Mouse (Mus musculus): ENCODE measurements around the gene Ptpn21.
A peak's percentile ranks its signal among the peaks of the same experiment; 100 is the strongest.

Gene Ptpn21

DNA sequence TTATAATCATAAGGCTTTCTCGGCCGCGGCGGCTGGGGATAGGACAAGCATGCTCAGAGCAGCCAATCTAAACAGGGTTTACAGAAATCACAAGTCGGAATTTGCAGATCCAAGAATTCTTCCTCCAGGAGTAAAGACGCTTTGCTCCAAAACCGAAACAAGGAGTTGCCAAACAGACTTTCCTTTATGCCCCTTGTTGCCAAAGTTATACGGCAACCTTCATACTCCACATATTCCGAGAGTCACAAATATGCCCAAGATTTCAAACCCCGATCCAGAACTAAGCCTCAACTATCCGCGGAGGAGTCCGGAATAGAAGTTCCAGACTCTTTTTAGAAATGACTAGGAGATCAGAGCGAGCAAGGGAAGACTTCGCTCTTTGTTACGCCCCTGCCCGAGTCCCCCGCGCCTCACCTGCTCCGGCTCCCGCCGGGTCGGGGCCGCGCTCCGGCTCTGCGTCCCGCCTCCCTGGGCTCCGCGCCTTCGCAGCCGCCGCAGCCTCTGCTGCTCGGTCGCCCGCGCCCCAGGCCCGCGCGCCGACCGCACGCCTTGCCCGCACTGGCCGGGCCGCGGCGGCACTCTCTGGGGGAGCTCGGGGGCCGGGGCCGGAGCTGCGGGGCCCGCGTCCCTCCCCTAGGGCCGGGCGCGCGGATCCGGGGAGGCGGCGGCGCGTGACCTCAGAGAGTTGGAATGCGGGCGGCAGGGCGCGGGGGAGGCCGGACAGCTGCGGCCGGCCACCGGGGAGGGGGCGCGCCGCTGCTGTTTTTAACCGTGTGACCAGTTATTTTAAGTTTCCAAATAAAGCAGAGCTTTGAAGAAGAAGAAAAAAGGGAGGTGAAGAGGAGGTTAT lies at the start of gene Ptpn21:
TSS of gene Ptpn21 (minus strand) at position 455 of the 850 bp plus-strand sequence.
- DNase-seq: peak; percentile 26

DNA sequence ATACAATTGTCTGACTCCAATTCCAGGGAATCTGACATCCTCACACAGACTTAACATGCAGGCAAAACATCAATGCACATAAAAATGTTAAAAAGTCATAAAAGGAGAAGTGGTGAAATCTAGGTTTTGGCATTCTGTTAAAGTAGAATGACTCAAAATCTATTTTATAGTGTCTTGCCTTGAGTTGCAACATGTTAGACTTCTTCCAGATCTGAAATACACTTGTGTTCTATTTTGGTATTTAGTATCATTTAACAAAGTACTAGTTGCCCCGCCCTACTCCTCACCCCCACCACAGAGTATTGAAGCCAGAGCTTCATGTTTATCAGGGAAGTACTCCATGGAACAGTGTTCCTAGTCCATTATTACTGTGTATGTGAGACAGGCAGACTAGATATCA lies 47.0 kb upstream of the Ptpn21 start:
- no peak for DNase-seq

DNA sequence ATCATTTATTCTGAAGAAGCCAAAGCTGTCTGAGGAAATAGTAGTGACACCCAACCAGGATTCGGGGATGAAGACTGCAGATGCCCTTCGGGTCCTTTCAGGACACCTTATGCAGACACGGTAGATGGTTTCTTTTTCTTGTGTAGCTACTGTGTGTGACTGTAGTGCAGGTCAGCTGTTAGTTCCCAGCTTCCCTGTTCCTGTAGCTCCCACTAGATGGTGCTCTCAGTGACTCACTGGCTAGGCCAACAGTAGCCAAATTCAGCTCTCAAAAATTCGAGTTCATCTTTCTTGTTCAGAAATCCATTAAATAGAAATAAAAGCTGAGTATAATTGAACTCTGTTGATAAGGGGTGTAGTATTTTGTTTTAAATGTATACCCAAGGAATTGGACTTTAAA lies 41.9 kb upstream of the Ptpn21 start:
- DNase-seq: peak; percentile 28

DNA sequence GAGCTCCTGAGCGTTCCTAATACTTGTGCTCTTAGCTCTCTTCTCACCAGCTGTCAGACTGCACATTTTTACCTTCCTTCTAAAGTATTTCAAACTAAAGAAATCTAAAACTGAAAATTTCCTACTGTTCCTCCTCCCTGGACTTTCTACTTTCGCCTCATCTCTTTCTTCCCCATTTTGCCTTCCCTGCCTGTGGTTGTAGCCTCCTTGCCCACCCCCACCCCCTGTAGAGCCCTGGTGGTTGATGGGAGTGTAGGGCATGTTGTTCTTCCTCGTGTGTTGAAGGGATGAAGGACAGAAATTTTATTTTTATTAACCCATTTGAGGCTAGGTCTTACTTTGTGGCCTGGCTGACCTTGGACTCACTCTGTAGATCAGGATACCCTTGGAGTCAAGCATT lies 40.3 kb upstream of the Ptpn21 start:
- DNase-seq: no peak

DNA sequence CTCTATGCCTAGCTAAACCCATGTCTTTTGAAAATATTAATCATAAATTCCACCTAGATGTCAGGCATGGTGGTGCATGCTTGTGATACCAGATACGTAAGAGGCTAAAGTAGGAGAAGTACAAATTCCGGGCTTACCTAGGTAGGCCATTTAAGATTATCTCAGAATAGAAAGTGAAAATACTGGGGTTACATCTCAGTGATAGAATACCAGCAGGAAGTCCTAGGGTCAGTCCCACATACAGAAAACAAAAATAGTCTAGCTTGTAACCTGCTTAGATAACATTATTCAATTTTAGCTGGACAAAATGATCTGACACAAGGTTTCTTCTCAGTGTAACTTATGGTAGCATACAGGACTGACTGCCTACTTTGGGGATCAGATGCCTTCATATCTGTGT lies 29.0 kb upstream of the Ptpn21 start:
- no peak for DNase-seq

DNA sequence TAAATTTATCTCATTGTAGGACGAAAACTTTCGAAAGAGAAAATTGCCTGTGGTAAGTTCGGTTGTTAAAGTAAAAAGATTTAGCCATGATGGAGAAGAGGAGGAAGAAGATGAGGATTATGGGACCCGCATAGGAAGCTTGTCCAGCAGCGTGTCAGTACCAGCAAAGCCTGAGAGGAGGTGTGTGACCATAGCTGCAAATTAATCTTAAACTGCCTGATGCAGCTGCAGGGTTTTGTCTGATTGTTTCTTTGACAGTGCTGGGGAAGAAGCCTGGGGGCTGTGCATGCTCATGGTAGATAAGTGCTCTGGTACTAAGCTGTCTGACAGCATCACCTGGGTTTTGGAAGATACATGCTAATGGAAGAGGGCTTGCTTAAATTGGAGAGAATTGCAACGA lies 22.5 kb upstream of the Ptpn21 start:
- DNase-seq: no peak

DNA sequence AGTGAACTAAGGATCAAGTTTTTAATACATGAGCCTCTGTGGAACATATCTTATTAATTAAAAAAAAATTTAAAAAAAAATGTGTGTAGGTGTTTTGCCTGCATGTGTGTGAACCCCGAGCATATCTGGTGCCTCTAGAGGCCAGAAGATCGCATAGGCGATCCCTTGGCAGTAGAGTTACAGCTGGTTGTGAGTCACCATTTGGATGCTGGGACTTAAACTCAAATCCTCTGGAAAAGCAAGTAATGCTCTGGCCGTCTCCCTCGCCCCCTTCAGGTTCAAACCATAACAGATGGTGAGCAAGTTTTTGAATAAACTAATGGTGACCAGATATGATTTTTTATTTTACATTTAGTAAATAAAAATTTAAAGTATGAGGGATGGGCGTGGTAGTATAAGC lies 20.4 kb upstream of the Ptpn21 start:
- no peak for DNase-seq

DNA sequence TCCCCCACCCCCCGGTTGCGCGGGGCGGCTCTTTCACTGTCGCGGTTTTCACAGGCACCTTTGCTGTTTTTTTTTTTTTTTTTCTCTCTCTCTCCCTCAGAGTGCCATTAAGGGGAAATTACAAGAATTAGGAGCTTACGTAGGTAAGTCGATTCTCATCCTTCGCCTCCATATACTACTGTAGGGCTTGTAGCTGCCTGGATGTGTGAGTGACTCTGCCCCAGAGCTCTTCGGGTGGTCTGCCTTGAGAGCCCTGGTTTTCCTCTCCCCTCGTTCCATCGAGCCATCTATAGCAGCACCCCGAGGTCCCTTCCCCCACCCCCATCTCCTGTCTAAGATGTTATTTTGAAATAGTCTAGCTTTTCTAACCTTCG lies 10.2 kb upstream of the Ptpn21 start:
- no peak for DNase-seq

DNA sequence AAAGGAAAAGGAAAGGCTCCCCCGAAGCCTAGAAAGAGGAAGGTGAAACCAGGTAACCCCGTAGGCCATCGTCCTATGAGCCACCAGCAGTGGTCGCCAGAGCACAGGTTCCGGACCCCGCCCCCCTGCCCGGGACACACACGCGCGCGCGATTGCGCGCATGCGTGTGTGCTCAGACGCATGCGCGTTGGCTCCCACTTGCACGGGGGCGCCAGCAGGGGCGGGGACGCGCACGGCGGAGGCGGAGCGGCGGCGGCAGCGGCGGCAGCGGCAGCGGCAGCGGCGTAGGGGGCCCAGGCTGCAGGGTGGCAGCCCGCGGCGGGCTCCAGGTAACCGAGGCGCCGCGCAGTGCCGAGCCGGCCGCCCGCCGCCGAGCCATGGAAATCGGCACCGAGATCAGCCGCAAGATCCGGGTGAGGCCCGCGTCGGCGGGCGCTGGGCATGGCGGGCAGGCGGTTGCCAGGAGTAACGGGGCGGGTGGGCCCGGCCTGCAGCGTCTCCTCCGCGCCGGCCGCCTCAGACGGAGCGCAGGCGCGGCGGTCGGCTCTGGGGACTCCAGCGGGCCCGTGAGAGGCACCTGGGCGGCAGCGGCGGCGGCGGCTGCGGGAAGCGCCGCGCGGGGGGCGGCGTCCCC lies 9.7 kb upstream of the Ptpn21 start, which contains the start of gene Zc3h14:
TSS of gene Zc3h14 (plus strand) at position 219 of the 634 bp plus-strand sequence.
- DNase-seq: peak; percentile 92

DNA sequence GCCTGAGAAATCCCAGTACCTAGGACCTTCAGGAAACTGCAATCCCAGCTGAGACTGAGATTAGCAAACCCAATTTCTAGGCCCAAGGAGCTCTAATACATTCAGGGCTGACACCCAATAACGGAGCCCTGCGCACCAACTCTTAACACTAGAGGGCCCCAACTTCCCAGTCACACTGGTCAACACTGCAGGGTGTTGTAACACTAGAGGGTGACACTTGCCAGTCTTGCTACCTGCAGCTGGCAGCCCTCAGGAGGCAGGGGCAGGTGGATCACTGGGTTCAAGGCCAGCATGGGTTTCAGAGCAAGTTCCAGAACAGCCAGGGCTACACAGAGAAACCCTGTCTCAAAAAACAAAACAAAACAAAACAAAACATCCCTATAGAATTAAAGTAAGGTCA lies 8.9 kb upstream of the Ptpn21 start:
- DNase-seq: no peak

DNA sequence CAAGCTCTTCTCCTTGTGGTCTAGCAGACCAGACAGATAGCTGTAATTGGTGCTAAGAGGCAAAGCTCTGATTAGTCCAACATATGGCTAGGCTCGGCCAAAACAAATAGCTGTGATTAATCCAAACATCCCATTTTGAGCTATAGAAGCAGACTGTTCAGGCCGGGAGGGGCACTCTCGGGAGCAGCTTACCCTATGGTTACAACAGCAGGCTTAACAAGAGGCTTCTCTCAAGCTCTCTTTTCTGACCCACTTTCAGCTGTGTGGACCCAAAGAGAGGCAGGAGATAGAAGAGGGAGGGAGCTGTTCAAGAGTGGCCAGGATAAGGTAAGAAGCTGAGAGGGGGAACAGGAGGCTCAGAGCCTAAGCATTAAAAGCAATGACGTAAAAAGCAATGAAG lies 8.4 kb upstream of the Ptpn21 start:
- no peak for DNase-seq

DNA sequence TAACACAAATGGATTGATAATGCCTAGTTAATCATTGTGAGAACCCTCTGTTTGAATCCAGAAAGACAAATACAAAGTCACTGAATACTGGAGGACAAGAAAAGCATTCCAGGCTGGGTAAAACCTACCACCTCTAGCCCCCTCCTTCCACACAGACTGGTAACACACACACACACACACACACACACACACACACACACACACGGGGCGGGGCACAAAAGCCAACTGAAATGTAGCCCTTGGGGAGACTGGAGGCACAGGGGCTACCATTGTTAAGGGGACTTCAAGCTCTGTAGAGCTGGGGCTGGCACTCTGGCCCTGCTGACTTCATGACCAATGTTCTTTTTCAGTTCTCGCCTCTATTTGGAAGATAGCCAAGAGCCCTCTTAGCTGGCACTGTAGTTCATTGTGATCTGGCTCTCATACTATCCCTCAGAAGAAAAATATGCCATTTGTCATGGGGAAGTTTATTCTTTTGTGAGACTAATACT lies 3.9 kb upstream of the Ptpn21 start:
- DNase-seq: no peak

DNA sequence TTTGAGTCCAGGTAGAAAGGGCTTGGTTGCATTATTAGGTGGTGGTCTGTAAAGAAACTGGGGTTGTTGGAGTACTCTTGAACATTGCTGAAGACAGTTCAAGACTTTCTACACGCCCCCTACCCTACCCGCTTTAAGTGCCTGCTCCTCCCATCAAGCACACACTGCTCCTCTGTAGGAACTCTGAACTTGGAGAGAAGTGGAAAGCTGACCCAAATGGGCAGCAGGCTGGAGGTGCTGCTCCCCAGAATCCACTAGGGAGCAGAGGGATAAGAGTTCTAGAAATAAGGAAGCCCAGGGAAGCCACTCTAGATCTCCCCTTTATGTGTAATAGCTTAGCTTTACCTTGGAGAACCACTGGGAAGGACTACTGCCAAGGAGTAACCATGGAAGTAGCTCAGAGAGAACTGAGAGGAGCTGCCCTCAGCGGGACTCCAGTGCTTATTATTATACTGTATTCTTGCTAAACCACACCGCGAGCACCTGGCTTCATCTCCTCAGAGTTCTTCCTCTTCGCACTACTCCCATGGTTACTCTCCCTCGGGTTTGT lies 671 bp upstream of the Ptpn21 start:
- DNase-seq: no peak

DNA sequence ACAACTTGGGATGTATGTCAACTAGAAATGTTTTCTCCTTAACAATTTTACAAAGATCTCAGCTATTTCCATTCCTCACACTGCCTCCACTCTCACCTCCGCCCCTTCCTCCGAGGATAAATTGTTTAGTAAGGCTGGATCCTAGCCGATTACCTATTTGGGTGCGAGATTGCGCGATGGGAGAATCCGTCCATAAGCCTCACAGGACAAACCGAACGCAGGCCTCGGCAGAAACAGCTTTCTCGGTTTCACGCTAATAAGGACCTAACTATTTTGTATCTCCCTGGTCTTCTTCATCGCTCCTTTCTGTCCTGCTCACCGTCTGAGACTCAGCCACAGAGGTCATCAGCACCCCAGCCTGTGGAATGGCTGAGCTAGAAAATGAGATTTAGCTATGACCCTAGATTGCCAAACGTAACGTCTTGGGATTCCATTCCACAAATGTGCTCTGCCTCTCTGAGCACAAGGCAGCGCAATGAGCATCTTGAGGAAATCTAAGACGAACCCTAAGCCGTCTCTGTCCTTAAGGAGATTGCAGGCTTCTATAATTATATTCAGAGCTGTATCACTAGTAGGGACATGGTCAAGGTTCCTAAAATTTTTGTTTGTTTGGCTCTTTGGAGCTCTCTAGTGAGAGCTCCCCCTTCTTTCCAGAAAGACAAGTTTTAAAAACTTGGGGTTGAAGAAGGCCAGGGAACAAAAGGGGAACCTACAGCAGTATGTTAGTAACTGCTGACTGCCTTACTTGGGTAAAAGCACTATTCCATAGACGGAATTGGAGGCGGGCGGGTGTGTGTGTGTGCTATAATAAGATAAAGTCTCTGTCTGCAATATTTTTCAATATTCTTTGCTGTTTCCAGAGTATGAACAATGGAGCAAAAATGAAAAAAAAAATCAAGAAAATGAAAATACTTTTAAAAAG lies 2.1 kb downstream of the Ptpn21 start:
- DNase-seq: no peak

DNA sequence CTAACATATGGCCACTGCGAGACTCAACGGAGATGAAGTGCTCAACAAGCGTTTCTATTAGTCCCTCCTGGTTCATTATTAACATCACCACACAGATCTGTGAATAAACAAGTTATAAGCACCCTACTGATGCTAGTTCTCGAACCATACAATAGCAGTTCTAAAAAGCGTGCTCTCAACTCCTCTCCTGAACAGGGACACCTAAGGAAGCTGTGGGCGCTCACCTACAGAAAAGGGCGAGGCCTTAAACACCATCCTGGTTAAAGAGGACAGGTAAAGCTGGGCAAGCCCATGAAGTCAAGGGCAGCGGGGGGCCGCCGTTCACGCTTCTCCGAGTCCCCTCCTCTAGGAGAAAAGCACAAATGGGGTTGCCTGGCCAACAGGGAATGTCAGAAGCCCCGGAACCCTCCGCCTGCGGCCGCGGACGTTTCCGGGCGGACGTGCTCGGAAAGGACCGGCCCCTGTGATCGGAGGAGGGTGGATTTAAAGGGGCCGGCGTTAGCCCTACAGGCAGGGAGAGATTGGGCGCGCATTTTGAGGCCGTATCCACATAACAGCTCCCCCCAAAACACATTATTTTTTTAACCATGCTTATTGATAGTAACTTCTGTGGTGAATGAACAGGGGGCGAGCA lies 2.8 kb downstream of the Ptpn21 start:
- DNase-seq: peak; percentile 85

DNA sequence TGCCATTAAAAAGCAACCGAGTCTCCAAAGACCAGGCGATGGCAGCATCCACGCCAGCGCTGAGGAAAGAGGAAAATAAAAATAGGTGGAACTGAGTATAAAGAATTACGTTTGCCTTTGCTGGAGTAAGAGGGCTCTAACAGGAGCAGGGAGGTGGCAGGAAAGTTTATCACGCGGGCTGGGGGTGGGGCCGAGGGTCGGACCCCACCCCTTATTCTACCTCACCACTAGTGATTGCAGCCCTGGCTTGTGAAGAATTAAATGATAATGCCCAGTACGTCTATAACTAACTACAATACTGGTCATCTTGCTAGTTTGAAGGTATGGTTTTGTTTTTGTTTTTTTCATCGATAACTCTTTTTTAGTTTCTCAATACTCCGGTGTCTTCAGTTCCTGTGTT lies 3.4 kb downstream of the Ptpn21 start:
- no peak for DNase-seq

DNA sequence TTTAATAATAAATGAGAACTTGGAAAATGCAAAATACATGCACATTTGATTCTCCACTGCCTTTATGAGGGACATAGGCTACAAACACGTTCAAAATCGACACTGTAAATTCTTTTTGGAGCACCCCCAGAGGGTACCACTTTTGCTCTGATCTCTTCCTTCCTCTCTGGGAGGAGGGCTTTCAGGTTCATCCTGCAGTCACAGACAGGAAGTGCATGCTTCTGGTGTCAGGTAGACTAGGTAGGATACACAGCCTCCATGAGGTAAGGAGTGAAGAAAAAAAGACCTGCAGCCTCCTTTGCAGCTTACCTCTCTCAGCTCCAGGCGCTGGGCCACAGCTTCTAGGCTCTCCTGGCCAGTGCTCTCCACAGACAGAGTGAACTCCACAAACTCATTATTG lies 4.0 kb downstream of the Ptpn21 start:
- DNase-seq: no peak

DNA sequence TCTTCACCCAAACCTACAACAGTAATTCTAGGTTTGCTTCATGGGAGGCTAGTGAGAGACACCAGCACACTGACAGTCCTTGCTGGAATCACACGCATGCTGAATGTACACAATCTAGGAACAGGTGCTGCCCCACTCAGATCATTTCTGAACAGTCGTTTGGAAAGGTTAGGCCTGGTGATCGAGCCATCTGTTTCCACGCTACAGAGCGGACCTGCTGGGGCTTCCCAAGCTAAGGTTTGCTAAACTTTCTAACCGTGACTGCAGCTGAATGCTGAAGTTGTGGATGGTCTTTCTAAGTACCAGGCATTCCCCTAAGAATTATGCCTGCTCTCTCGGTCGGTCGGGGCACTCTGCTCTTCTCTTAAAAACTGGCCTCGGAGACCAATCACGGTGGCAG lies 6.5 kb downstream of the Ptpn21 start:
- DNase-seq: no peak

DNA sequence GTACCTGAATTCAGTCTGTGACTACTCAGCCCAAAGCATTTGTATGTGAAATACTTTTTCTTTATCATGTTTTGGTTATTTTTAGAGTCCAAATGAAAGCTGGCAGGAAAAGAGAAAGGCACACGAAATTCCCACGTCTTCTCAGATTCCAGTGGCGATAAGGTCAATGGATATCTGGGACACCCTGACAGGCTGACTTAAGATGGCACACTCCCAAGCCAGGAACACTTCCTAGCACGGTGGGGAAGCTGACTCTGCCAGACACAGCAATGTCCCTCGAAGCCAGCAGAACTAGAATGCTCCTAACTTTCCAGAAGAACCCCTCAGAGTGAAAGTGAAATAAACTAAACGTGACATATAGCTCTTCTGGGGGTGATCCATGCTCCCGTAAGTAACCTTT lies 10.0 kb downstream of the Ptpn21 start:
- no peak for DNase-seq

DNA sequence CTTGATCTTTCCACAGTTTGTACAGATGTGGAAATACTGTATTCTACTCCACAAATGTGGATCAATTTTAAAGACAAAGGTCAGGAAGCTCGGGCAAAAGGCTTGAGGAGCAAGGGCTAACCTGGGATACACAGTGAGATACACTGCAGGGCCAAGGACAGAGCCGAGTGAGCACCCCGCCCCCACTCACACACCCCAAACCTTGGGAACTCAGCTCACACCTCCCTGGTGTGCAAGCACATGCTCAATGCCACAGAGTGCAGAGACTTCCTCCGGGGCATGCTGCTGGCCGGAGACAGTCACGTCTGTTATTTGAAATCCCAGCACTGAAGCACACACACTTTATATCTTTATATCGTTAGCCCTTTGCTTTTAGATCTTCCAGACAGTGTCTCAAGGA lies 11.1 kb downstream of the Ptpn21 start:
- no peak for DNase-seq

DNA sequence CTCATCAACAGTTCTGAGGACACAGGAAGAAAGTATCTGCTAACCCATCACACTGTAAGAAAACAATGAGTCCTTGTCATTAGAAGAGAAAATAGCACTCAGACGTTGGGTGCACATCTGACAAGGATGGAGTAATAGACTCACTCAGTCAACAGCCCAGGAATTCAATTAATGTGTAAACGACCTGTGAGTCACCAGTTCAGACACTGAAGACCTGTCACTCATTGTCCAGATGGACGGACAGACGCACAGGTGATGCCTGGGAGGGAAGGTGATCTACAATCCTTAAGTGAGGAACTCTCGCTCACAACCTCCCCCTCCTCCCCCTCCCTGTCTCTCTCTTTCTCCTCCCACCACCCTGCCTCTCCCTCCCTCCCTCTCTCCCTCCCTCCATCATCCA lies 12.2 kb downstream of the Ptpn21 start:
- DNase-seq: no peak

DNA sequence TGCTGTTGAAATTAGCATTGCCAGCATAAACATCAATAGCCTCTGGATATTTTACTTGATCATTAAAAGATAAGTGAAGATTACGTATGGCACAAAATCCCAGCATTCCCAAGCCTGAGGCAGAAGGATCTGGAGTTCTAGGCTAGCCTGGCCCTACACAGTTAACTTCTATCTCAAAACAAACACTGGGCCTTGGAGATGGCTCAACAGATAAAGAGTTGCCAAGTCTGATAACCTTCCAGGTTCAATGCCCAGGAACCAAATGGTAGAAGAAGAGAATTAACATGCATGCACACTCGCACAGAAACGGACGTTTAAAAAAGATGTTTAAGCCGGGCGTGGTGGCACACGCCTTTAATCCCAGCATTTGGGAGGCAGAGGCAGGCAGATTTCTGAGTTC lies 13.0 kb downstream of the Ptpn21 start:
- no peak for DNase-seq

DNA sequence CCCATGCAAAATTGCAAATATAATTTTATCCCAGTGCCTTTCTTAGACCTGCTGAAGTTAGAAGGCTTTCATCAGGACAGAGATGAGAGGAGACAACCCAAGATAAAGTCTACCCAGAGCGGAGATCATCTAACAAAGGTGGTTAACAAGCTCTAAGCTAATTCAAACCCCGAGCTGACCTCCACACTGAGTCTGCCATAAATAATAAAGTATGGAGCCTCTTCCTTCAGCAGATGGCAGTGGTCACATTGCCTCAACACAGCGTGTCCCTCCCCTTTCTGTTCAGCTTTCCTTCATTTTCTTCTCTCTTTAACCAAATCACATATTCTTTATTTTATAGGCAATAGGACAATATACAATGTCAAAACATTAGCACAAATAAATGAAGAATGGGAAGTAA lies 16.2 kb downstream of the Ptpn21 start:
- no peak for DNase-seq
